Mouse (Mus musculus) kidney, adult 2 months (tissue): Measurements from ENCODE around the gene Htra2. TPM values are rescaled to one million over a fixed set of nuclear protein-coding genes. Genes with fewer than 3 reads are reported as not detected.

Source experiments
- DNase-seq: peaks from one replicate; pipeline ENCODE4 v3.0.0; 2021
- H3K27ac ChIP-seq: fragments of 200-500 bp; 2 replicates; pipeline ENCODE4 v1.5.1; 2012; ENCODE audit warnings: low read depth, low read length, control low read depth, inconsistent platforms; ENCODE audit not compliant: insufficient read depth
- H3K27me3 ChIP-seq: fragments of 200-500 bp; replicated peaks from 2 replicates; pipeline ENCODE4 v1.6.1; 2012; ENCODE audit warnings: mild to moderate bottlenecking, moderate library complexity, low read length, inconsistent platforms; ENCODE audit not compliant: control insufficient read depth, insufficient read depth
- H3K36me3 ChIP-seq: fragments of 200-500 bp; 2 replicates; pipeline ENCODE4 v1.6.1; 2012; ENCODE audit warnings: mild to moderate bottlenecking, moderate library complexity, low read length, inconsistent platforms; ENCODE audit not compliant: control insufficient read depth, insufficient read depth
- H3K4me1 ChIP-seq: fragments of 200-500 bp; 2 replicates; pipeline ENCODE4 v1.6.1; 2011; ENCODE audit warnings: low read length; ENCODE audit not compliant: control insufficient read depth, insufficient read depth
- H3K4me3 ChIP-seq: fragments of 200-500 bp; 2 replicates; pipeline ENCODE4 v1.5.1; 2011; ENCODE audit warnings: mild to moderate bottlenecking, low read depth, low read length, control low read depth; ENCODE audit not compliant: insufficient read depth
- CTCF ChIP-seq: fragments of 200-500 bp; conservative IDR thresholded peaks from 2 replicates; pipeline ENCODE4 v1.5.1; 2011; ENCODE audit warnings: low read depth, mild to moderate bottlenecking, control low read depth, low read length, moderate library complexity, mixed read lengths; ENCODE audit not compliant: insufficient read depth, insufficient read length
- POLR2A ChIP-seq: fragments of 200-500 bp; IDR thresholded peaks from one replicate; pipeline ENCODE4 v1.6.1; 2011; ENCODE audit warnings: low read depth, low read length, control low read depth
- WGBS: fragments of 180-500 bp; shearing (Covaris S2); methylation state at CpG from one replicate; pipeline ENCODE4 v1.1.7; 2018; 5-methylcytosine and 5-hydroxymethylcytosine counted together
- polyA plus RNA-seq: library from polyadenylated mRNA; depleted of rRNA; stranded (reverse); fragments of >200 nt; gene quantifications from 2 replicates; pipeline ENCODE4 v1.2.3, GENCODE M21; 2012

The Htra2 gene
- polyA plus RNA-seq, 1 experiment, result 40.2 TPM

- no peaks in the 10 kb centered on the region for H3K4me1 ChIP-seq
- H3K27ac ChIP-seq, result no peak overlapping the region
- TF ChIP-seq POLR2A, result no peak
- TF ChIP-seq CTCF, result no peak
- H3K36me3 ChIP-seq, result no peaks in the 10 kb centered on the region
- no peak for DNase-seq
- H3K27me3 ChIP-seq, result no peaks in the 10 kb centered on the region
- no peak overlapping the region for H3K4me3 ChIP-seq
- 53% methylated on average over 4 of the region's 4 CpGs for WGBS
Observed at GRCm38 (mm10) chr6:83020836-83021593, 34.1 kb downstream of the Htra2 start.

- TF ChIP-seq POLR2A, result no peak
- TF ChIP-seq CTCF, result no peak
- H3K4me1 ChIP-seq, result no peaks in the 10 kb centered on the region
- H3K27ac ChIP-seq, result no peak overlapping the region
- no peaks in the 10 kb centered on the region for H3K36me3 ChIP-seq
- WGBS, result 89% methylated on average over 6 of the region's 6 CpGs
- H3K4me3 ChIP-seq, result no peak overlapping the region
- H3K27me3 ChIP-seq, result no peaks in the 10 kb centered on the region
- DNase-seq, result no peak
Observed at GRCm38 (mm10) chr6:83020121-83020520, 35.0 kb downstream of the Htra2 start.

- Histone ChIP-seq H3K4me3 (no peak overlapping the region), H3K36me3 (no peaks in the 10 kb centered on the region), H3K27me3 (no peaks in the 10 kb centered on the region), H3K27ac (no peak overlapping the region), H3K4me1 (no peaks in the 10 kb centered on the region)
- no peak for DNase-seq
- 84% methylated on average over 3 of the region's 3 CpGs for WGBS
- no peak for TF ChIP-seq CTCF
- TF ChIP-seq POLR2A, result no peak
Observed at GRCm38 (mm10) chr6:83019044-83019443, 36.0 kb downstream of the Htra2 start.

GRCm38 (mm10) chr6:83017190-83017589, 37.9 kb downstream of the Htra2 start:
- DNase-seq, result peak; percentile 37
- Histone ChIP-seq H3K36me3 (no peaks in the 10 kb centered on the region), H3K4me1 (no peaks in the 10 kb centered on the region), H3K27me3 (no peaks in the 10 kb centered on the region), H3K27ac (no peak overlapping the region), H3K4me3 (no peak overlapping the region)
- TF ChIP-seq CTCF, result no peak
- no peak for TF ChIP-seq POLR2A
- WGBS, result 26% methylated on average over 3 of the region's 3 CpGs

- Histone ChIP-seq H3K27ac (no peak overlapping the region), H3K36me3 (no peaks in the 10 kb centered on the region), H3K27me3 (no peaks in the 10 kb centered on the region), H3K4me1 (no peaks in the 10 kb centered on the region), H3K4me3 (no peak overlapping the region)
- TF ChIP-seq POLR2A (no peak), CTCF (no peak)
- no peak for DNase-seq
- WGBS, result 93% methylated on average over 2 of the region's 2 CpGs
Observed at GRCm38 (mm10) chr6:83015749-83016148, 39.3 kb downstream of the Htra2 start.

- H3K4me3 ChIP-seq, result no peak overlapping the region
- TF ChIP-seq POLR2A (no peak), CTCF (no peak)
Observed at GRCm38 (mm10) chr6:83014482-83015466, 40.3 kb downstream of the Htra2 start.

GRCm38 (mm10) chr6:83013444-83013843, 41.6 kb downstream of the Htra2 start:
- Histone ChIP-seq H3K27ac (no peak overlapping the region), H3K4me3 (no peak overlapping the region), H3K4me1 (no peaks in the 10 kb centered on the region), H3K27me3 (no peaks in the 10 kb centered on the region), H3K36me3 (no peaks in the 10 kb centered on the region)
- no peak for TF ChIP-seq POLR2A
- no peak for TF ChIP-seq CTCF
- 69% methylated on average over 5 of the region's 5 CpGs for WGBS
- DNase-seq, result no peak

More at GRCm38 (mm10) chr6:83014482-83015466, 40.3 kb downstream of the Htra2 start:
- no peak for DNase-seq
- Histone ChIP-seq H3K36me3 (no peaks in the 10 kb centered on the region), H3K4me1 (no peaks in the 10 kb centered on the region), H3K27me3 (no peaks in the 10 kb centered on the region), H3K27ac (no peak overlapping the region)
- WGBS, result 77% methylated on average over 12 of the region's 12 CpGs
